Mouse (Mus musculus) C2C12 (cell line): ENCODE data around the gene Hectd4.

Source experiments
- CEBPB ChIP-seq: IDR thresholded peaks from one replicate; pipeline ENCODE4 v1.6.1; 2011; ENCODE audit warnings: low read depth, mild to moderate bottlenecking, control low read depth, moderate library complexity
- CTCF ChIP-seq: IDR thresholded peaks from one replicate; pipeline ENCODE4 v1.5.1; 2011; ENCODE audit not compliant: control insufficient read depth, insufficient read depth, insufficient read length
- MAX ChIP-seq: IDR thresholded peaks from one replicate; pipeline ENCODE4 v1.6.1; 2011; ENCODE audit warnings: mild to moderate bottlenecking, control low read depth
- MYOD1 ChIP-seq: IDR thresholded peaks from one replicate; pipeline ENCODE4 v1.6.1; 2011; ENCODE audit warnings: low read depth; ENCODE audit not compliant: control insufficient read depth, insufficient read length
- MYOG ChIP-seq: IDR thresholded peaks from one replicate; pipeline ENCODE4 v1.6.1; 2011; ENCODE audit not compliant: control insufficient read depth, insufficient read length; ENCODE audit errors: extremely low read depth
- USF1 ChIP-seq: IDR thresholded peaks from one replicate; pipeline ENCODE4 v1.6.1; 2011; ENCODE audit warnings: low read depth, mild to moderate bottlenecking, control low read depth, moderate library complexity

DNA sequence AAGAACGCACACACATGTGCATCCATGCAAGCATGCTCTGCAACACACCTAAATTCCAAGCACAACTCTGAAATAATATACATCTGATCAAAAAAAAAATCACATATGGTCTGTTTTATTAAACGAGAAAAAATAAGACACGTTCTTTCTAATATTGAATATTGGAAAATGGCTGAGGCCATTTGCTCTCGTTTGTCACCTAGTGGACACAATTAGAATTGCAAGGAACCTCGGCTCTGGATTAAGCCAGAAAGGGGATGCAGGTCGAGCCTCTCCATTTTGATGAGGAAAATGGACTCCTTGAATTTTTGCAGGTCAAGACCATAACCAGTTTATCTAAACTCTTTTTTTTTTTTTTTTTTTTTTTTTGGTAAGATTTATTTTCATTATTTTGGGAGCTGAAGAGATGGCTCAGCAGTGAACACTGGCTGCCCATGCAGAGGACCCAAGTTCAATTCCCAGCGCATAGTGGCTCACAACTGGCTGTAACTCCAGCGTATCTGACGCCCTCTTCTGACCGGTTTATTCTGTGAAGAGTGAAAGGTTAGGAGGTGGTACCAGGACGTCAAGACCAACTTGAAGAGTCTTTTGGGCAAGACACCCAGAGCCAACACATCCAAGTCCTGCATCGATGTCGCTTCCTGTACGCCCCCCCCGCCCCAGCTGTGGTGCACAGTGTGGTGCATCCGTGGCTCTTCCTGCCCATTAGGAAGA, 172.8 kb downstream of the Hectd4 start:
- TF ChIP-seq CTCF (no peak), MYOG (no peak), MYOD1 (no peak), USF1 (no peak), MAX (no peak), CEBPB (no peak)
